Mouse (Mus musculus) limb, embryonic 14.5 days (tissue): ENCODE data around the gene Gpd2. TPM values are rescaled to one million over a fixed set of nuclear protein-coding genes. Genes with fewer than 3 reads are reported as not detected.

Source experiments
- ATAC-seq: fragments of 200-750 bp; cut with Nextera tagmentation; 2 replicates; pipeline ENCODE4 v1.8.0; 2017; ENCODE audit warnings: low read depth, moderate number of reproducible peaks, moderate TSS enrichment; ENCODE audit not compliant: low FRiP score
- DNase-seq: peaks from one replicate; pipeline ENCODE4 v3.0.0-alpha.2; 2015; ENCODE audit warnings: low spot score
- H3K27ac ChIP-seq: fragments of 300-500 bp; sonication (generic); replicated peaks from 2 replicates; pipeline ENCODE4 v1.5.1; 2014; ENCODE audit warnings: low read depth, mild to moderate bottlenecking, low read length, moderate library complexity, mixed read lengths
- H3K27me3 ChIP-seq: fragments of 300-500 bp; sonication (generic); 2 replicates; pipeline ENCODE4 v1.6.1; 2014; ENCODE audit warnings: low read length, mixed read lengths; ENCODE audit not compliant: control insufficient read depth, insufficient read depth
- H3K36me3 ChIP-seq: fragments of 300-500 bp; sonication (generic); 2 replicates; pipeline ENCODE4 v1.6.1; 2014; ENCODE audit warnings: mild to moderate bottlenecking, low read length, moderate library complexity, mixed read lengths; ENCODE audit not compliant: control insufficient read depth, insufficient read depth
- H3K4me1 ChIP-seq: fragments of 300-500 bp; sonication (generic); 2 replicates; pipeline ENCODE4 v1.6.1; 2014; ENCODE audit warnings: antibody characterized with exemption, low read length, mixed read lengths; ENCODE audit not compliant: control insufficient read depth, insufficient read depth
- H3K4me2 ChIP-seq: fragments of 300-500 bp; sonication (generic); replicated peaks from 2 replicates; pipeline ENCODE4 v1.6.1; 2014; ENCODE audit warnings: low read depth, mild to moderate bottlenecking, low read length, moderate library complexity; ENCODE audit not compliant: severe bottlenecking
- H3K4me3 ChIP-seq: fragments of 300-500 bp; sonication (generic); replicated peaks from 2 replicates; pipeline ENCODE4 v1.5.1; 2014; ENCODE audit warnings: low read length
- H3K9ac ChIP-seq: fragments of 300-500 bp; sonication (generic); 2 replicates; pipeline ENCODE4 v1.6.1; 2014; ENCODE audit warnings: mild to moderate bottlenecking, low read depth, low read length, moderate library complexity; ENCODE audit not compliant: severe bottlenecking
- H3K9me3 ChIP-seq: fragments of 300-500 bp; sonication (generic); 2 replicates; pipeline ENCODE4 v1.6.1; 2016; ENCODE audit warnings: low read length; ENCODE audit not compliant: control insufficient read depth
- POLR2A ChIP-seq: fragments of 200-500 bp; IDR thresholded peaks from 2 replicates; pipeline ENCODE4 v1.8.0; 2012; ENCODE audit warnings: inconsistent platforms, mild to moderate bottlenecking, moderate library complexity, borderline replicate concordance; ENCODE audit not compliant: insufficient read depth, insufficient read length; ENCODE audit errors: extremely low read depth
- WGBS: fragments of 180-500 bp; shearing (Covaris S2); extraction: QIAGEN DNeasy Blood & Tissue Kit; methylation state at CpG from one replicate; pipeline ENCODE4 v1.1.7; 2014; 5-methylcytosine and 5-hydroxymethylcytosine counted together
- polyA plus RNA-seq, 2 experiments: library from polyadenylated mRNA; depleted of rRNA in 1 of 2; stranded (reverse) in 1 of 2; unstranded in 1 of 2; fragments of >200 nt; fragmentation: Nextera tagmentation in 1 of 2; extraction: Ambion mirVana in 1 of 2; gene quantifications; 2 replicates each; pipeline versions ENCODE4 v1.2.1 to v1.2.3; 2012 to 2014

The Gpd2 gene
- polyA plus RNA-seq, 2 experiments, result 5.6 to 11.0 TPM

DNA sequence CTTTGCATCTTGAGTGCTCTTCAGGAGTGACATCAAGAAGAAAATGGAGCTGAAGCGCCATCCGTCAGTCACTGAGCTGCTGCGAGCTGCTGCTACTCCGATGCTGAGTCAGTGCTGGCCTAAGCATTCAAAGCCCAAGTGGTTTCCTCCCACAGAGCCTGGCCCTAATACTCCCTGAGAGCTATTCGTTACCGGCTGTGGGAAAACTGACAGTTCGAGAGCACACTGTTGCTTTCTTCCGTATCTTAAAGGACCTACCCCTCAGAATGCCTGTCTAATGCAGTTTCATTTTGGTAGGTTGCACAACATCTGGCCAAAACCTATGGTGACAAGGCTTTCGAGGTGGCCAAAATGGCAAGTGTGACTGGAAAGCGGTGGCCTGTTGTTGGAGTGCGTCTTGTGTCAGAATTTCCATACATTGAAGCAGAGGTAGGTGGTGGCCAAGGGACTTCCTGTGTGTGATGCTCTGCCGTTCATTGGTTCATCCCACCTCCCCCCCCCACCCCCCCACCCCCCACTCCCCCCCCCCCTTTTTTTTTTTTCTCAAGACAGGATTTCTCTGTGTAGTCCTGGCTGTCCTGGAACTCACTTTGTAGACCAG, 118.9 kb downstream of the Gpd2 start:
- WGBS, result 81% methylated on average over 12 of the region's 12 CpGs
- Histone ChIP-seq H3K27ac (no peak overlapping the region), H3K4me1 (peaks cover 6% of the 10 kb centered on the region; the same call in 1 of the 2 replicates), H3K9me3 (no peaks in the 10 kb centered on the region), H3K27me3 (no peaks in the 10 kb centered on the region), H3K4me2 (no peak overlapping the region), H3K9ac (no peak overlapping the region), H3K36me3 (0 out of 2 replicates have a peak, but pooled peaks cover 3% of the 10 kb centered on the region), H3K4me3 (no peak overlapping the region)
- no peak for TF ChIP-seq POLR2A
- DNase-seq, result no peak
- ATAC-seq, result no peak

DNA sequence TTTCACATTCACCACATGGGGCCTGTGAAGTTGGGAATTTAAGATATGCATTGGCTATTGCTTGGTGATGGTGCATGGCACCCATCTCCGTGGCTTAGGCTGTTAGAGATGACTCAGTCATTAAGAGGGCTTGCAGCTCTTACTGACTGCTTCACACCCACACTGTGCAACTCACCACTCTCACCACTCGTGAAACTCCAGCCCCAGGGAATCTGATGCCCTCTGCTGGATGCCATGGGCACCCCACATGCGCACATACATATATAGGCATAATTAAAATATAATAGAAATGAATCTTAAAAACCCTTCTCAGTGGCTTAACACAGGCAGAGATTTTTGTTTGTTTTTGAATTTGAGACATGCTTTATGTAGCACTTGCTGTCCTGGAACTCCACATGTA, 125.1 kb downstream of the Gpd2 start:
- Histone ChIP-seq H3K9ac (no peak overlapping the region), H3K9me3 (no peaks in the 10 kb centered on the region), H3K27ac (no peak overlapping the region), H3K36me3 (0 out of 2 replicates have a peak, but pooled peaks cover 3% of the 10 kb centered on the region), H3K4me1 (no peaks in the 10 kb centered on the region), H3K4me3 (no peak overlapping the region), H3K4me2 (no peak overlapping the region), H3K27me3 (no peaks in the 10 kb centered on the region)
- ATAC-seq (no peak), DNase-seq (no peak)
- WGBS, result 78% methylated on average over 3 of the region's 3 CpGs
- no peak for TF ChIP-seq POLR2A

DNA sequence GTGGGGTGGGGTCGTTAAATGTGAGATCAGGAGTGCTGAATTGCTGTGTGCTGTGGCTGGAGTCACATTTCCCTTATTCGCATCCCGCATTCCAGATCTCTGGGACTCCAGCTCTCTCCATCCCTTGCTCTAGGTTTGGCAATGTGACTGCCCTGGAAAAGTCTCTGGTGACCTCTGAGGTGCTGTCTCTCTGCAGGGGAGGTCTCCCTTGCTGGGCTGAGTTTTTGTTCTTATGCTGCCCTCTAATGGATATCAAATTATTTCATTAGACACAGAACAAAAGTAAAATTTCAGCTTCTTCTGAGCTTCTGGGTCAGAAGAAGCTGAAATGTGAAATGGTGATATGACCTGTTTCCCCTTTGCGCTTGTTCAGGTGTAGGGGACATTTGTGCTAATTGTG, 137.2 kb downstream of the Gpd2 start:
- Histone ChIP-seq H3K27ac (no peak overlapping the region), H3K4me2 (peak overlapping the region; percentile 22; the same call in 1 of the 2 replicates), H3K36me3 (no peaks in the 10 kb centered on the region), H3K9ac (no peak overlapping the region), H3K4me1 (0 out of 2 replicates have a peak, but pooled peaks cover 3% of the 10 kb centered on the region), H3K9me3 (no peaks in the 10 kb centered on the region), H3K27me3 (no peaks in the 10 kb centered on the region), H3K4me3 (no peak overlapping the region)
- DNase-seq, result no peak
- no peak; the same call in 1 of the 2 replicates for ATAC-seq
- whole genome bisulfite sequencing, result 26% methylated on average over 4 of the region's 4 CpGs
- TF ChIP-seq POLR2A, result no peak

DNA sequence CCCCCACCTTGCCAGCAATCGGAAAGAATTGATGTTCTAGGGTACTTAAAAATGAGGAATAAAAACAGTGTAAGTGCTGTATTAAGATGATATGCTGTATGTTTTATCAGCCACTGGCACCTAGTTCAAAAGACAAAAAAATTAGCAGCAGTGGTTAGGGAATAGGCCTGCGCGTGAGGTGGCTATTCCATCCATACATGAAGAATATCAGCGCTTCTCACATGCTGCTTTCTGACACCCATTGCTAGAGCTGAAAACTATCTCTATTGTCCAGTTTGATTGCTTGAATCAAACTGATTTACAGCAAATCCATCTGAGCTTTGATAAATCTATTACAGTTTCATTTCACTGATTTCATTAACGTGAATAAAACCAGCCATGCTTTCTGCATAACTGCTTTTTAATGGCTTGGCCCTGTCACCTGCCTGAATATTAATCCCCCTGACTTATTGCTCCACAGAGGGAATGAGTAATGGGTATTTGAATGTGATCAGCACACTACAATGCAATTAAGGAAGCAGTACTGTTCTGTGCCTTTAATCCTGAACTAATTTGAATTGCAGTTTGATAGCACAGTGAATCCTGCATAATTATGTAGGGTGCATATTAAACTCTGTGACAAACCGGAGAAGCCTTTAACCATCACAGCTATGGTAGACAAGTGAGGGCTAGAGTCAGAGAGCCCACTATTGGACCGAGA, 137.9 kb downstream of the Gpd2 start:
- Histone ChIP-seq H3K4me1 (0 out of 2 replicates have a peak, but pooled peaks cover 3% of the 10 kb centered on the region), H3K27me3 (no peaks in the 10 kb centered on the region), H3K4me3 (no peak overlapping the region), H3K9me3 (no peaks in the 10 kb centered on the region), H3K9ac (no peak overlapping the region), H3K4me2 (no peak overlapping the region), H3K27ac (no peak overlapping the region), H3K36me3 (no peaks in the 10 kb centered on the region)
- 78% methylated on average over 7 of the region's 7 CpGs for WGBS
- DNase-seq (no peak), ATAC-seq (no peak)
- TF ChIP-seq POLR2A, result no peak

DNA sequence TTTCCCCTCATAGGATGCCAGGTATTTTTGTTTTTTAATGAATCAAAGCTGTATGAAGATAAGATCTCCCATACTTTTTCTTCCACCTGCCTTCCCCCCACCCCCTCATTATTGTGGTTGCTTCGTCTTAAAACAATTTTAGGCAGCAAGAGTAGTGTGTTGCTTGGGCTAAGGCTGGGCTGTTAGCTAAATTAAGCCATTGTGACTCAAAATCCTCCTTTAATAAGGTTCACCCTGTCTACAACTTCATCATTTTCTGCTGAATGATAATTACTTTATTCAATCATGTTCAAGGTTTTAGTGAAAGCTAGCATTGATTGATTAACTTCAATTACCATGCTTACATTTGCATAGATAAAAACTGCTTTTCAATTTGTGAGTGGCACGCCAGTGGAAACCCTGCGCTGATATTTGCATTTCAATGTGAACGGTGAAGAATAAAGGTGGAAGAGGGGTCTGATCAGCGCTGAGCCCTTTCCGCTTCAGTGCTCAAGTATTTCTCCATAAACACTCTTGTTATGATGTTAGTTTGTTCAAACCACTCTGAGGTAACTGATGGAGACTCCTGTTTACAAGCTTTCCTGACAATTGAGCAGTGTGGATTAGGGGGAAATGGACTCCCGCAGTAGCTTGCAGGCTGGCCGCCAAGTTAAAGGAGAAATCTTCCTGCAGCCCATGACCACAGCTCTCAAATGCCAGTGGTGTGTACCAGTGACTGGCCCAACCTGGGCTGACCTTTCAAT, 140.9 kb downstream of the Gpd2 start:
- ATAC-seq (no peak), DNase-seq (no peak)
- no peak overlapping the region for H3K9ac ChIP-seq
- 24% methylated on average over 8 of the region's 8 CpGs for WGBS
- TF ChIP-seq POLR2A, result no peak
- 0 out of 2 replicates have a peak, but pooled peaks cover 3% of the 10 kb centered on the region for H3K4me1 ChIP-seq
- no peak overlapping the region for H3K27ac ChIP-seq
- H3K9me3 ChIP-seq, result no peaks in the 10 kb centered on the region
- no peaks in the 10 kb centered on the region for H3K36me3 ChIP-seq
- H3K4me3 ChIP-seq, result no peak overlapping the region
- H3K4me2 ChIP-seq, result no peak overlapping the region
- H3K27me3 ChIP-seq, result no peaks in the 10 kb centered on the region
